Mouse (Mus musculus) kidney, postnatal 10 days (tissue): ENCODE data around the gene Kcnh4.
A peak's percentile ranks its signal among the peaks of the same experiment; 100 is the strongest.
"Not testable (repeated sequence)": the region's sequence is repeated elsewhere in the genome, so short reads cannot be mapped to it uniquely, and the experiment has no call there.

Source experiments
- DNase-seq: peaks from one replicate; pipeline ENCODE4 v3.0.0; 2021; ENCODE audit warnings: mixed read lengths

Kcnh4 gene

GRCm38 (mm10) chr11:100759611-100760233, at the start of gene Kcnh4:
Kcnh4 (minus strand) TSS chr11:100759942.
- peak; percentile 45 for DNase-seq

GRCm38 (mm10) chr11:100806380-100807305, 46.9 kb upstream of the Kcnh4 start:
- no peak for DNase-seq

GRCm38 (mm10) chr11:100805535-100805934, 45.8 kb upstream of the Kcnh4 start:
- DNase-seq, result no peak

- DNase-seq, result no peak
Observed at GRCm38 (mm10) chr11:100804409-100804808, 44.7 kb upstream of the Kcnh4 start.

GRCm38 (mm10) chr11:100799426-100799825, 39.7 kb upstream of the Kcnh4 start:
- DNase-seq, result no peak

- DNase-seq, result no peak
Observed at GRCm38 (mm10) chr11:100796585-100796984, 36.8 kb upstream of the Kcnh4 start.

GRCm38 (mm10) chr11:100795386-100795785, 35.6 kb upstream of the Kcnh4 start:
- no peak for DNase-seq

- DNase-seq, result no peak
Observed at GRCm38 (mm10) chr11:100791457-100792049, 31.8 kb upstream of the Kcnh4 start.

GRCm38 (mm10) chr11:100790644-100791043, 30.9 kb upstream of the Kcnh4 start:
- DNase-seq, result not testable (repeated sequence)

- no peak for DNase-seq
Observed at GRCm38 (mm10) chr11:100789702-100790101, 30.0 kb upstream of the Kcnh4 start.

- DNase-seq, result no peak
Observed at GRCm38 (mm10) chr11:100785774-100786173, 26.0 kb upstream of the Kcnh4 start.

- DNase-seq, result no peak
Observed at GRCm38 (mm10) chr11:100784286-100784685, 24.5 kb upstream of the Kcnh4 start.

GRCm38 (mm10) chr11:100782568-100782967, 22.8 kb upstream of the Kcnh4 start:
- peak; percentile 56 for DNase-seq

GRCm38 (mm10) chr11:100781763-100782475, 22.2 kb upstream of the Kcnh4 start:
- DNase-seq, result no peak

- DNase-seq, result no peak
Observed at GRCm38 (mm10) chr11:100780247-100780646, 20.5 kb upstream of the Kcnh4 start.

GRCm38 (mm10) chr11:100778069-100778468, 18.3 kb upstream of the Kcnh4 start:
- DNase-seq, result no peak

- DNase-seq, result no peak
Observed at GRCm38 (mm10) chr11:100775921-100776320, 16.2 kb upstream of the Kcnh4 start.

- no peak for DNase-seq
Observed at GRCm38 (mm10) chr11:100774261-100774660, 14.5 kb upstream of the Kcnh4 start.

GRCm38 (mm10) chr11:100770646-100771408, 11.1 kb upstream of the Kcnh4 start, which contains the start of gene Ghdc:
Ghdc (minus strand) TSS chr11:100770957.
- peak; percentile 91 for DNase-seq

- DNase-seq, result no peak
Observed at GRCm38 (mm10) chr11:100769980-100770379, 10.2 kb upstream of the Kcnh4 start.

GRCm38 (mm10) chr11:100767871-100768270, 8.1 kb upstream of the Kcnh4 start:
- no peak for DNase-seq

GRCm38 (mm10) chr11:100766726-100767125, 7.0 kb upstream of the Kcnh4 start:
- DNase-seq, result no peak
